Mouse (Mus musculus): Measurements from ENCODE around the gene Gpx7. TPM values are rescaled to one million over a fixed set of nuclear protein-coding genes. Genes with fewer than 3 reads are reported as not detected.
"Not testable (repeated sequence)": the region's sequence is repeated elsewhere in the genome, so short reads cannot be mapped to it uniquely, and the experiment has no call there.

The Gpx7 gene
- polyA plus RNA-seq, 1 experiment = not detected

DNA sequence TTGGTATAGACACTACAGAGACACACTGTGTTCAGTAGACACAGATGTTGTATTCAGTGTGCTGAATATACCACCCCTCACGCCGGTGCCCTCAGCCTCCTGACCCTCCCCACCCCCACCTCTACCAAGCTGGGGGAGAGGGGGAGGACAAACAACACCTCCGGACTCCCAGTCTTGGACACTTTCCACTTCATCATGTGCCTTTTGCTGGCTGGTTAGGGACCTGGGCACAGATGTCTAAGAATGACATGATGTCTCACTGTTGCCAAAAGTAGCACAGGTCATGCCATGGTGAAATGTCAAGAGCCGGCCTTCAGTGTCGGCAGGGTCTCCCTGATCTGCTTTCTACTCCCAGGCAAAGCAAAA lies 42.7 kb downstream of the Gpx7 start:
- TF ChIP-seq CTCF (IDR thresholded peaks at IDR 0.05; ENCODE audit: control insufficient read depth, insufficient read depth, low read length) = no peak
- TF ChIP-seq POLR2A (IDR thresholded peaks at IDR 0.05; ENCODE audit: borderline replicate concordance, control insufficient read depth, low read depth, low read length) = no peak
- 71% methylated on average over 5 of the region's 5 CpGs for WGBS
- Histone ChIP-seq H3K4me1 (ENCODE audit: control insufficient read depth, insufficient read depth, low read length) (no peaks in the 10 kb centered on the region; the same call in none of the 2 replicates), H3K27ac (ENCODE audit: control insufficient read depth, insufficient read depth, low read depth, low read length, poor library complexity) (no peak overlapping the region), H3K4me3 (replicated peaks; ENCODE audit: control insufficient read depth, low read depth, low read length) (no peak overlapping the region)

DNA sequence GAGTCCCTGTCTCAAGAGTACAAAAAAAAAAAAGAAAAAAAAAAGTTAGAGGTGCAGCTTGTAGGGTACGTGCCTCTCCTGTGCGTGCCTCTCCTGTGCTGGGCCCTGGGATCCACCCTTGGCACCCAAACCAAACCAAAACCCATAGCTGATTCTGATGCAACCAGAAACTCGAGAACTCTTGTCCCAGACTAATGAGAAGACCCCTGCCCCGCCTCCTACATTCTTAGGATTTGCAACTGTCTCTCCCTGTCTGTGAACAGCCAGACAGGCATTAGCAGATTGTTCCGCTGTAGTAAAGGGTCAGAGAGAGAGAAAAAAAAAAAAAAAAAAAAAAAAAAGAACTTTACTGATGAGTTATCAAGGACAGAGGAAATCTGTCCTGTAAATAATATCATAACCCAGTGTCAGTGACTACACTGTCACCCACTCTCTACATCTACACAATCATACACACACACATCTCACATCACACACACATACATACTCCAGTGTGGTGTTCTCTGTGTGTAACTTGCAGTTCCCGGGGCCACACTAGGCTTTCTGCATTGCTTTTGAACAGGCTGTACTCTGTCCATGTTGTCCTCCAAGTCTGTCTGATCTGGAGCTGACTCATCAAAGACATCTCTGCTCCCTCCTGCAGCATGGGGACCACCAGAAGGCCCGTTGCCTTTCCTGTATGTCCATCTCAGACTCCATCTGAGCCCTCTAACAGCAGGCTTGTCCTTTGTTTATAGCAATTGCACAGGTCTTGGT lies 43.2 kb downstream of the Gpx7 start:
- H3K27ac ChIP-seq (ENCODE audit: control insufficient read depth, insufficient read depth, low read depth, low read length, poor library complexity) = no peak overlapping the region
- H3K4me3 ChIP-seq (replicated peaks; ENCODE audit: control insufficient read depth, low read depth, low read length) = no peak overlapping the region
- WGBS = 74% methylated on average over 7 of the region's 7 CpGs
- no peaks in the 10 kb centered on the region; the same call in none of the 2 replicates for H3K4me1 ChIP-seq (ENCODE audit: control insufficient read depth, insufficient read depth, low read length)
- no peak for TF ChIP-seq CTCF (IDR thresholded peaks at IDR 0.05; ENCODE audit: control insufficient read depth, insufficient read depth, low read length)
- TF ChIP-seq POLR2A (IDR thresholded peaks at IDR 0.05; ENCODE audit: borderline replicate concordance, control insufficient read depth, low read depth, low read length) = no peak

- no peak overlapping the region for H3K4me3 ChIP-seq (replicated peaks; ENCODE audit: control insufficient read depth, low read depth, low read length)
- TF ChIP-seq CTCF (IDR thresholded peaks at IDR 0.05; ENCODE audit: control insufficient read depth, insufficient read depth, low read length) (no peak), POLR2A (IDR thresholded peaks at IDR 0.05; ENCODE audit: borderline replicate concordance, control insufficient read depth, low read depth, low read length) (no peak)
- H3K4me1 ChIP-seq (ENCODE audit: control insufficient read depth, insufficient read depth, low read length) = no peaks in the 10 kb centered on the region
- 77% methylated on average over 18 of the region's 18 CpGs for WGBS
- no peak overlapping the region for H3K27ac ChIP-seq (ENCODE audit: control insufficient read depth, insufficient read depth, low read depth, low read length, poor library complexity)
Observed at GRCm38 (mm10) chr4:108362321-108363261, 44.2 kb downstream of the Gpx7 start.

GRCm38 (mm10) chr4:108360136-108361055 lies 46.4 kb downstream of the Gpx7 start:
- no peak overlapping the region for H3K4me3 ChIP-seq (replicated peaks; ENCODE audit: control insufficient read depth, low read depth, low read length)
- WGBS = 17% methylated on average over 28 of the region's 28 CpGs

GRCm38 (mm10) chr4:108358498-108358897 lies 48.3 kb downstream of the Gpx7 start:
- Histone ChIP-seq H3K4me3 (replicated peaks; ENCODE audit: control insufficient read depth, low read depth, low read length) (no peak overlapping the region), H3K27ac (ENCODE audit: control insufficient read depth, insufficient read depth, low read depth, low read length, poor library complexity) (no peak overlapping the region), H3K4me1 (ENCODE audit: control insufficient read depth, insufficient read depth, low read length) (no peaks in the 10 kb centered on the region)
- TF ChIP-seq POLR2A (IDR thresholded peaks at IDR 0.05; ENCODE audit: borderline replicate concordance, control insufficient read depth, low read depth, low read length) (no peak), CTCF (IDR thresholded peaks at IDR 0.05; ENCODE audit: control insufficient read depth, insufficient read depth, low read length) (no peak)
- WGBS = 88% methylated on average over 4 of the region's 4 CpGs

More at GRCm38 (mm10) chr4:108360136-108361055, 46.4 kb downstream of the Gpx7 start:
- Histone ChIP-seq H3K27ac (ENCODE audit: control insufficient read depth, insufficient read depth, low read depth, low read length, poor library complexity) (no peak overlapping the region), H3K4me1 (ENCODE audit: control insufficient read depth, insufficient read depth, low read length) (no peaks in the 10 kb centered on the region)
- TF ChIP-seq POLR2A (IDR thresholded peaks at IDR 0.05; ENCODE audit: borderline replicate concordance, control insufficient read depth, low read depth, low read length) = no peak

GRCm38 (mm10) chr4:108357458-108357857 lies 49.3 kb downstream of the Gpx7 start:
- Histone ChIP-seq H3K4me3 (replicated peaks; ENCODE audit: control insufficient read depth, low read depth, low read length) (no peak overlapping the region), H3K4me1 (ENCODE audit: control insufficient read depth, insufficient read depth, low read length) (no peaks in the 10 kb centered on the region), H3K27ac (ENCODE audit: control insufficient read depth, insufficient read depth, low read depth, low read length, poor library complexity) (no peak overlapping the region)
- WGBS = 87% methylated on average over 8 of the region's 8 CpGs
- TF ChIP-seq POLR2A (IDR thresholded peaks at IDR 0.05; ENCODE audit: borderline replicate concordance, control insufficient read depth, low read depth, low read length) (no peak), CTCF (IDR thresholded peaks at IDR 0.05; ENCODE audit: control insufficient read depth, insufficient read depth, low read length) (no peak)

GRCm38 (mm10) chr4:108353591-108353990 lies 53.2 kb downstream of the Gpx7 start:
- H3K4me3 ChIP-seq (replicated peaks; ENCODE audit: control insufficient read depth, low read depth, low read length); H3K4me1 ChIP-seq (ENCODE audit: control insufficient read depth, insufficient read depth, low read length); H3K27ac ChIP-seq (ENCODE audit: control insufficient read depth, insufficient read depth, low read depth, low read length, poor library complexity): not testable (repeated sequence)

GRCm38 (mm10) chr4:108350819-108351218 lies 55.9 kb downstream of the Gpx7 start:
- 33% methylated on average over 8 of the region's 8 CpGs for WGBS
- Histone ChIP-seq H3K4me3 (replicated peaks; ENCODE audit: control insufficient read depth, low read depth, low read length) (no peak overlapping the region), H3K4me1 (ENCODE audit: control insufficient read depth, insufficient read depth, low read length) (peaks cover 2% of the 10 kb centered on the region; the same call in 1 of the 2 replicates), H3K27ac (ENCODE audit: control insufficient read depth, insufficient read depth, low read depth, low read length, poor library complexity) (no peak overlapping the region)
- TF ChIP-seq CTCF (IDR thresholded peaks at IDR 0.05; ENCODE audit: control insufficient read depth, insufficient read depth, low read length) (no peak), POLR2A (IDR thresholded peaks at IDR 0.05; ENCODE audit: borderline replicate concordance, control insufficient read depth, low read depth, low read length) (no peak)

Other genes with a start within 250 kb of the Gpx7 start
- gene Echdc2, start 241.5 kb downstream of the Gpx7 start, polyA plus RNA-seq (2011; ENCODE audit: insufficient read depth, insufficient read length, low replicate concordance, missing spikeins) = 8.0 and 20.0 TPM in 2 replicates
- 0.62 TPM in 1 of 2 replicates, not detected in the other for gene Zyg11a, start 188.9 kb downstream of the Gpx7 start, polyA plus RNA-seq (2011; ENCODE audit: insufficient read depth, insufficient read length, low replicate concordance, missing spikeins)
- gene Zyg11b, start 105.9 kb downstream of the Gpx7 start, polyA plus RNA-seq (2011; ENCODE audit: insufficient read depth, insufficient read length, low replicate concordance, missing spikeins) = 3.3 and 5.5 TPM in 2 replicates
- 4.9 and 17.3 TPM in 2 replicates for gene Coa7, start 78.8 kb downstream of the Gpx7 start, polyA plus RNA-seq (2011; ENCODE audit: insufficient read depth, insufficient read length, low replicate concordance, missing spikeins)
- not detected in 2 replicates for gene Shisal2a, start 23.6 kb downstream of the Gpx7 start, polyA plus RNA-seq (2011; ENCODE audit: insufficient read depth, insufficient read length, low replicate concordance, missing spikeins)
- gene Tut4, start 52.5 kb upstream of the Gpx7 start, polyA plus RNA-seq (2011; ENCODE audit: insufficient read depth, insufficient read length, low replicate concordance, missing spikeins) = 11.5 and 16.6 TPM in 2 replicates
- gene Prpf38a, start 172.4 kb upstream of the Gpx7 start, polyA plus RNA-seq (2011; ENCODE audit: insufficient read depth, insufficient read length, low replicate concordance, missing spikeins) = 19.5 and 43.3 TPM in 2 replicates
- gene Orc1, start 172.5 kb upstream of the Gpx7 start, polyA plus RNA-seq (2011; ENCODE audit: insufficient read depth, insufficient read length, low replicate concordance, missing spikeins) = 16.1 and 16.3 TPM in 2 replicates
- gene Cc2d1b, start 213.0 kb upstream of the Gpx7 start, polyA plus RNA-seq (2011; ENCODE audit: insufficient read depth, insufficient read length, low replicate concordance, missing spikeins) = 19.0 and 48.4 TPM in 2 replicates

All from bone marrow, adult 2 months (tissue).